Mouse (Mus musculus) CH12.LX (cell line): ENCODE measurements at regions not wholly inside any gene's neighbourhood (a gene's known extent, or its start where the extent isn't known, plus 50 kb on each side); places are given as distances from the start of the nearest gene placed in this dataset.

ENCODE experiments used
- DNase-seq: peaks from one replicate; pipeline ENCODE4 v3.0.0-alpha.2; 2013; ENCODE audit errors: extremely low read depth
- H3K27ac ChIP-seq: 2 replicates; pipeline ENCODE4 v1.5.1; 2012; ENCODE audit warnings: low read depth, mild to moderate bottlenecking, control low read depth, moderate library complexity; ENCODE audit not compliant: insufficient read depth
- H3K27me3 ChIP-seq: replicated peaks from 2 replicates; pipeline ENCODE3; 2012; ENCODE audit warnings: inconsistent platforms
- H3K36me3 ChIP-seq, 2 experiments: replicated peaks in 1 of 2; 2 replicates each; pipeline versions ENCODE3 to v1.6.1; 2012; ENCODE audit warnings: inconsistent platforms in 1 of 2, low read length in 1 of 2, mild to moderate bottlenecking in 1 of 2, mixed read lengths in 1 of 2, moderate library complexity in 1 of 2; ENCODE audit not compliant: control insufficient read depth in 1 of 2, insufficient read depth in 1 of 2
- H3K4me1 ChIP-seq, 2 experiments: 2 replicates each; pipeline ENCODE4 v1.6.1; 2012; ENCODE audit warnings: inconsistent platforms in 1 of 2, moderate library complexity in 1 of 2; ENCODE audit not compliant: insufficient read depth in 2 of 2, control insufficient read depth in 1 of 2
- H3K4me2 ChIP-seq: 2 replicates; pipeline ENCODE4 v1.6.1; 2012; ENCODE audit warnings: low read depth, mild to moderate bottlenecking, control low read depth; ENCODE audit not compliant: poor library complexity, insufficient read depth, severe bottlenecking
- H3K4me3 ChIP-seq, 3 experiments: fragments of 150-350 bp in 1 of 3; sonication (generic) in 1 of 3; replicated peaks in 1 of 3; 2 replicates each; pipeline versions ENCODE3 to v1.5.1; 2011 to 2012; ENCODE audit warnings: low read depth in 2 of 3, low read length in 2 of 3, mild to moderate bottlenecking in 2 of 3, moderate library complexity in 2 of 3, control low read depth in 1 of 3, improper control_type of control experiment in 1 of 3, inconsistent platforms in 1 of 3, mixed read lengths in 1 of 3; ENCODE audit not compliant: poor library complexity in 1 of 3
- H3K79me2 ChIP-seq: replicated peaks from 2 replicates; pipeline ENCODE4 v1.6.1; 2012; ENCODE audit warnings: mild to moderate bottlenecking, moderate library complexity; ENCODE audit not compliant: control insufficient read depth, poor library complexity, insufficient read depth, severe bottlenecking; ENCODE audit errors: extremely low read depth
- H3K9ac ChIP-seq: 2 replicates; pipeline ENCODE4 v1.6.1; 2012; ENCODE audit warnings: low read depth, mild to moderate bottlenecking, control low read depth, moderate library complexity; ENCODE audit not compliant: insufficient read depth
- H3K9me3 ChIP-seq: replicated peaks from 2 replicates; pipeline ENCODE3; 2012; ENCODE audit warnings: low read length, inconsistent platforms, mixed read lengths
- GABPA ChIP-seq: IDR thresholded peaks from 2 replicates; pipeline ENCODE4 v1.6.1; 2012; ENCODE audit warnings: low read depth, low read length, improper control_type of control experiment, inconsistent platforms; ENCODE audit not compliant: insufficient replicate concordance
- IRF4 ChIP-seq: IDR thresholded peaks from 2 replicates; pipeline ENCODE4 v1.6.1; 2014; ENCODE audit warnings: low read depth, mild to moderate bottlenecking, inconsistent platforms, low read length, improper control_type of control experiment
- JUN ChIP-seq: IDR thresholded peaks from 2 replicates; pipeline ENCODE4 v1.6.1; 2011; ENCODE audit warnings: low read depth, mild to moderate bottlenecking, low read length, improper control_type of control experiment, moderate library complexity; ENCODE audit not compliant: insufficient read depth
- MAX ChIP-seq: IDR thresholded peaks from 2 replicates; pipeline ENCODE4 v1.6.1; 2011; ENCODE audit warnings: low read length, improper control_type of control experiment
- MAZ ChIP-seq: IDR thresholded peaks from 2 replicates; pipeline ENCODE4 v1.6.1; 2012; ENCODE audit warnings: low read depth, mild to moderate bottlenecking, inconsistent platforms, low read length, improper control_type of control experiment, moderate library complexity
- MXI1 ChIP-seq: IDR thresholded peaks from 2 replicates; pipeline ENCODE4 v1.6.1; 2011; ENCODE audit warnings: mild to moderate bottlenecking, low read depth, low read length, improper control_type of control experiment
- NRF1 ChIP-seq: IDR thresholded peaks from 2 replicates; pipeline ENCODE4 v1.6.1; 2014; ENCODE audit warnings: low read depth, mild to moderate bottlenecking, inconsistent platforms, low read length, improper control_type of control experiment, moderate library complexity
- PAX5 ChIP-seq: IDR thresholded peaks from 2 replicates; pipeline ENCODE4 v1.6.1; 2012; ENCODE audit warnings: low read length, inconsistent platforms, mixed read lengths
- POLR2A ChIP-seq: IDR thresholded peaks from 2 replicates; pipeline ENCODE4 v1.6.1; 2011; ENCODE audit warnings: low read depth, mild to moderate bottlenecking, improper control_type of control experiment, low read length
- POLR2AphosphoS2 ChIP-seq: IDR thresholded peaks from 2 replicates; pipeline ENCODE4 v1.6.1; 2011; ENCODE audit warnings: low read depth, low read length, improper control_type of control experiment
- SIN3A ChIP-seq: IDR thresholded peaks from 2 replicates; pipeline ENCODE4 v1.6.1; 2012; ENCODE audit warnings: low read length, improper control_type of control experiment, inconsistent platforms
- SMC3 ChIP-seq: IDR thresholded peaks from 2 replicates; pipeline ENCODE4 v1.6.1; 2011; ENCODE audit warnings: low read depth, low read length, improper control_type of control experiment
- TCF12 ChIP-seq: IDR thresholded peaks from 2 replicates; pipeline ENCODE4 v1.6.1; 2014; ENCODE audit warnings: low read depth, mild to moderate bottlenecking, inconsistent platforms, low read length, improper control_type of control experiment
- USF1 ChIP-seq: IDR thresholded peaks from 2 replicates; pipeline ENCODE4 v1.6.1; 2014; ENCODE audit warnings: low read depth, mild to moderate bottlenecking, inconsistent platforms, low read length, improper control_type of control experiment
- USF2 ChIP-seq: conservative IDR thresholded peaks from 2 replicates; pipeline ENCODE4 v1.6.1; 2011; ENCODE audit warnings: low read depth, low read length, improper control_type of control experiment
- ZC3H11A ChIP-seq: IDR thresholded peaks from 2 replicates; pipeline ENCODE4 v1.6.1; 2012; ENCODE audit warnings: low read depth, mild to moderate bottlenecking, inconsistent platforms, low read length, improper control_type of control experiment
- ZKSCAN1 ChIP-seq: IDR thresholded peaks from 2 replicates; pipeline ENCODE4 v1.6.1; 2012; ENCODE audit warnings: low read depth, inconsistent platforms, low read length, improper control_type of control experiment, borderline replicate concordance
- ZMIZ1 ChIP-seq: IDR thresholded peaks from 2 replicates; pipeline ENCODE4 v1.6.1; 2012; ENCODE audit warnings: low read depth, mild to moderate bottlenecking, inconsistent platforms, low read length, improper control_type of control experiment
- dilution Hi-C: fragments of 300-500 bp; cut with MboI; formaldehyde crosslinking; loops from 2 replicates; pipeline ENCODE4 v1.14.3; 2020; ENCODE audit warnings: low sequenced_read_pairs; ENCODE audit not compliant: extremely low pct_unique_long_range_greater_than_20kb, extremely low pct_ligation_motif_present
- in situ Hi-C: fragments of 300-500 bp; cut with MboI; formaldehyde crosslinking; loops from 3 replicates; pipeline ENCODE4 v1.14.3; 2019; ENCODE audit warnings: low sequenced_read_pairs, low pct_ligation_motif_present, low pct_unique_long_range_greater_than_20kb, mixed read lengths

DNA sequence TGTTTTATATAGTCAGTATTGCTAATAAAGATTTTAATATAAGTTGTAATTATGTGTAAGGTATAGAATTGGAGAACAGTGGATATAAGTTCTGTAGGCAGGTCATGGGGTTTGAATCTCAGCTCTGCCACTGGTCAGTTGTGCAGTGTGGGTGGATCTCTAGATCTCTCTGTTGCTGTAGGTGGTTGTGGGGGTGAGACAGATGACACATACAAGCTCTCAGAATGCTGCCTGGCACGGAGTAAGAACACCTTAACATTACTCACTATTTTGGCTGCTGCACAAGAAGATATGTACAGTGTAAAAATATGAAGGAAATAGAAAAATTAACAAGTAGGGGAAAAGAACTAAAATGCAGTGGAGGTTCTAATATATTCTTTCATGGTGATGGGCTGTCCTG, 100.3 kb upstream of the Slc34a2 start:
- Histone ChIP-seq H3K4me1 (peaks cover 0 to 6% of the 10 kb centered on the region in 2 experiments; a peak in 2 of 4 replicates), H3K4me2 (no peak overlapping the region), H3K9ac (no peak overlapping the region), H3K9me3 (no peaks in the 10 kb centered on the region), H3K27ac (no peak overlapping the region), H3K79me2 (no peaks in the 10 kb centered on the region), H3K36me3 (no peaks in the 10 kb centered on the region), H3K27me3 (no peaks in the 10 kb centered on the region), H3K4me3 (no peak overlapping the region)
- DNase-seq, result no peak
- in situ Hi-C loops, result no loop called here
- dilution Hi-C loops, result no loop called here
- TF ChIP-seq SMC3, result no peak
- TF ChIP-seq IRF4, result no peak
- no peak for TF ChIP-seq SIN3A
- no peak for TF ChIP-seq ZMIZ1
- TF ChIP-seq USF2, result no peak
- TF ChIP-seq MAZ, result no peak
- TF ChIP-seq USF1, result no peak
- TF ChIP-seq NRF1, result no peak
- no peak for TF ChIP-seq POLR2AphosphoS2
- TF ChIP-seq MAX, result no peak
- TF ChIP-seq, all 38 proteins: peak for 0

DNA sequence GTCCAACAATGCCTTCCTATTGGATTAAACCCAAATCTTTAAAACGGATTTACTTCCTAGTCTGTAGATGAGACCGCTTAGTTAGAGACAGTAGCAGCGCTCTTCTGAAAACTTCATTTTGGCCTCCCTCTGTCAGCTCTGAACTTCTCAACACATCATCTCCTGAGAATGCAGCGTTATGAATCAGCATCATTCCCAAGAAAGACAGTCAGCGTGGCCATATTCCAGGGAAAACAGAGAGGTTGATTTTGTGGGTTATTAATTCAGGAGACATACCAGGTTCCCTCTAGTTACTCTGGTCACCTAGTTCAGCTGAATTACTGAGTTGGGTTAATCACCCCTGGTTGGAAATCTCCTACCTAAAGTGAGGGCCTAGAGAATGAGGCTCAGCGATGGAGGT, 97.9 kb upstream of the Slc34a2 start:
- DNase-seq, result no peak
- Histone ChIP-seq H3K27me3 (no peaks in the 10 kb centered on the region), H3K9me3 (no peaks in the 10 kb centered on the region), H3K27ac (no peak overlapping the region), H3K4me1 (peaks cover 2 to 7% of the 10 kb centered on the region in 2 experiments; a peak in 2 of 4 replicates), H3K4me2 (no peak overlapping the region), H3K36me3 (no peaks in the 10 kb centered on the region), H3K4me3 (no peak overlapping the region), H3K9ac (no peak overlapping the region), H3K79me2 (no peaks in the 10 kb centered on the region)
- TF ChIP-seq MXI1 (no peak), GABPA (no peak), POLR2A (no peak), ZC3H11A (no peak), JUN (no peak), SMC3 (no peak), PAX5 (no peak), ZKSCAN1 (no peak), MAZ (no peak), TCF12 (no peak)
- dilution Hi-C loops (no loop called here), in situ Hi-C loops (no loop called here)
